Mouse (Mus musculus): ENCODE results near the gene Gm17555. TPM values are rescaled to one million over a fixed set of nuclear protein-coding genes. Genes with fewer than 3 reads are reported as not detected.
"Not testable (repeated sequence)": the region's sequence is repeated elsewhere in the genome, so short reads cannot be mapped to it uniquely, and the experiment has no call there.

Gene Gm17555
- polyA plus RNA-seq (2015; fragmentation: Nextera tagmentation; extraction: Ambion mirVana), result not detected in 2 replicates

DNA sequence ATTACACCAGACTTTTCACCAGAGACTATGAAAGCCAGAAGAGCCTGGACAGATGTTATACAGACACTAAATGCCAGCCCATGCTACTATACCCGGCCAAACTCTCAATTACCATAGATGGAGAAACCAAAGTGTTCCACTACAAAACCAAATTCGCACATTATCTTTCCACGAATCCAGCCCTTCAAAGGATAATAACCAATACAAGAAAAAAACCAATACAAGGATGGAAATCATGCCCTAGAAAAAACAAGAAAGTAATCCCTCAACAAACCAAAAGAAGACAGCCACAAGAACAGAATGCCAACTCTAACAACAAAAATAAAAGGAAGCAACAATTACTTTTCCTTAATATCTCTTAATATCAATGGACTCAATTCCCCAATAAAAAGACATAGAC, at the start of gene Gm17555:
Gene Gm17555, plus strand, starts transcription at position 301 of the 400 bp plus-strand sequence.
- not testable (repeated sequence) for H3K36me3 ChIP-seq; H3K27me3 ChIP-seq; H3K27ac ChIP-seq; H3K4me3 ChIP-seq; H3K4me1 ChIP-seq; ATAC-seq (ENCODE audit: insufficient number of reproducible peaks, insufficient read depth, low FRiP score, low TSS enrichment, low read depth); H3K4me2 ChIP-seq; H3K9me3 ChIP-seq; H3K9ac ChIP-seq
- 95% methylated on average over 3 of the region's 3 CpGs for WGBS

DNA sequence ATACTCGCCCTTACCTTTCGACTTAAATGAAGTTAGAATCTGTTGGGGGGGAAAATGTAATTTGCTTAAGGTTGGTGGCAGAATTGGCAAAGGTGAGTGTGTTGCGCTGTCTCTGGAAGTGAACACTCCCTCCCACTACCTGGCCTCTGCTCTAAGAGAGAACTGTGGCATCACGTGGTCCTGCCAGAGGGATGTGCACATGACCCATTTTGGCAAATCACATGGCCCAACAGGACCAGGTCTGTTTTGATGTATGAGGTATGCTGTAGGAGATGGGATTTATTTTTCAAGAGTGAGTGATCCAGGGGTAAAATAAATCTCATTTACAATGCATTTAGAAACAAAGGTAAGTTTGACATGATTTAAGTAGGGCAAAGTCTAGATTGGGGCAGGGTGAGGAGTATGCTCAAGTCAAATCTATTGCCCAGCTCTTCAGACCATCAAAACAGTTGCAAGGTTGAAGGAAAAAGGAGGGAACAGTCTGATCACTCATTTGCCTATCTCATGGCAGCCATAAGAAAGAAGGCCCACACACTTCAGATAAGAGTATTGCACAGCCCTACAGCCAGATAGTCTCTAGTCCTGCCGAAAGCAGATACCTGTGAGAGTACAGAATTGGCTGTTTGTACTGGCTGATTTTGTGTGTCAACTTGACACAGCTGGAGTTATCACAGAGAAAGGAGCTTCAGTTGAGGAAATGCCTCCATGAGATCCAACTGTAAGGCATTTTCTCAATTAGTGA, 49.5 kb upstream of the Gm17555 start:
- no peak overlapping the region for H3K9ac ChIP-seq
- no peak overlapping the region for H3K27ac ChIP-seq
- no peak overlapping the region for H3K4me3 ChIP-seq
- no peaks in the 10 kb centered on the region for H3K27me3 ChIP-seq
- H3K4me2 ChIP-seq, result no peak overlapping the region
- peaks cover 33% of the 10 kb centered on the region for H3K36me3 ChIP-seq
- H3K9me3 ChIP-seq, result 0 out of 2 replicates have a peak, but pooled peaks cover 2% of the 10 kb centered on the region
- no peaks in the 10 kb centered on the region for H3K4me1 ChIP-seq
- WGBS, result 89% methylated on average over 5 of the region's 5 CpGs
- no peak for ATAC-seq (ENCODE audit: insufficient number of reproducible peaks, insufficient read depth, low FRiP score, low TSS enrichment, low read depth)

DNA sequence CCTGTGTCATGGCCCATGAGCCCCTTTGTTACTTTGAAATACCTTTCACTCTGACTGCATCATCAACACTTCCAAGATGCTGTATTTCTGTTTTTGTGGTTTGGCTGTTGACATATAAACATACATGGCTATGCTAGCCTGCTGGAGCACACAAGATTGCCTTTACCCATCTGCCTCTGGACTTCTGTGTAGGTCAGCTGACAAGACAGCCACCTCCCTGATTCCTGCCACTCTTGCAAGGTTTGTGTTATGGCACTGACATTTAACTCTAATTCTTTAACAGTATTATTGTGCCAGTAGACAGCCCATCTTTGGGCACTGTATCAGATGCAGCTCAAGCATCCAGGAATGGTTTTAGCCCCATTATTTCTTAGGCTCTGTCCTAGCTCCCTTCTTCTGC, 48.6 kb upstream of the Gm17555 start:
- Histone ChIP-seq H3K4me3 (no peak overlapping the region), H3K27ac (no peak overlapping the region), H3K4me1 (no peaks in the 10 kb centered on the region), H3K4me2 (no peak overlapping the region), H3K9me3 (no peaks in the 10 kb centered on the region), H3K9ac (no peak overlapping the region), H3K27me3 (no peaks in the 10 kb centered on the region), H3K36me3 (peaks cover 25% of the 10 kb centered on the region)
- no peak for ATAC-seq (ENCODE audit: insufficient number of reproducible peaks, insufficient read depth, low FRiP score, low TSS enrichment, low read depth)

DNA sequence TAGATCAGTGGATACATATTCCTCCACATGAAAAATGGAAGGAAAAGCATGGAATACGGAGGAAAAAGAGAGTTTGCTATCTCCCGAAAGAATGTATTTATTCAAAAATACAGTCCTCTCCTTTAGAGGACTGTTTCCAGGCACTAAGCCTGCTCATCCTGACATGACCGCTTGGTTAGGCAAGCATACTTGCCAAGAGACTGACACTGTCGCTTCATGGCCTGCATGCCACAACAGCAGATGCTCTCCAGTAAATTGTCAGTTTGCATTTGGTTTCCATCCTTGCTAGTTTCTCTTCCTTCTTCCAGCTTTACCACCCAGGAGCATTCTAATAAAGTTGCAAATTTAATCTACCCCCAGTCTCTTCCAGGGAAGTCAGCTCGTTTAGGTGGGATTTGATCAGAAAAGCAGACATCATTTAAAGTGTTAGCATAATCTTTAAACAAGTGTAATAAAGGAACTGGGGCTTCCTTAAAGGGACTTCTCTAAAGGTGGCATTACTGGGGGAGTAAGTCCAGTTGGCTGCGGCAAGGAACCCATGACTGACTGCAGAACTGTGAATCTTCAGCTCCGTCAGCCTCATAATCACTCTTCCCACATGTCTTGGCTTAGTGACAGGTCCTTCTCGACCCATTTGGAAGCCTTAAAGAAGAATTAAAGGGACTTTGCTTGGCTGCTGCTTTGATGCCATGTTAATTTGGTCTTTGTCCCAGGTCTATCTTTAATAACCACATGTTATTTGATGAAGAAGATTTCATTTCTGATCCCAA, 47.9 kb upstream of the Gm17555 start:
- Histone ChIP-seq H3K27me3 (no peaks in the 10 kb centered on the region), H3K9me3 (no peaks in the 10 kb centered on the region), H3K27ac (no peak overlapping the region), H3K4me3 (no peak overlapping the region), H3K9ac (no peak overlapping the region), H3K4me1 (no peaks in the 10 kb centered on the region), H3K4me2 (no peak overlapping the region), H3K36me3 (peaks cover 19% of the 10 kb centered on the region; the same call in 1 of the 2 replicates)
- 88% methylated on average over 8 of the region's 8 CpGs for WGBS
- ATAC-seq (ENCODE audit: insufficient number of reproducible peaks, insufficient read depth, low FRiP score, low TSS enrichment, low read depth), result no peak

DNA sequence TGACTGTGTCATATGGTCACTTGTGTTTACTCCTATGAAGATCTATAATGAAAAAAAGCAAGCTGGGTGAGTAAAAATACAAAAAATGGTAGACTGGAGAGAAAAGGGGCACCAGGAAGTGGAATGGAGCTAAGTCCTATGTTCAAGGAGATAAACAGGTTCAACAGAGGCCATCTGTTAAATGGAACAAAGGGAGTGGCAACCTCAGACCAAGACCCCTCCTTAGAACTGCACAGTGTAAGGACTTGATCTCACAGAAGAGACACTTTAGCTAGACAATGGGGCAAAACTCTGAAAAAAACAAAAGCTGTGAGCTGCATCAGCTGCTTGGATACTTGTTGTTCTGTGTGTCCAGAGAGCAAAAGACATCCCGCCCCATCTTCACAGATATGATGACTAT, 43.5 kb upstream of the Gm17555 start:
- no peak for ATAC-seq (ENCODE audit: insufficient number of reproducible peaks, insufficient read depth, low FRiP score, low TSS enrichment, low read depth)
- 88% methylated on average over 1 of the region's 1 CpGs for WGBS
- H3K36me3 ChIP-seq, result peaks cover under 1% of the 10 kb centered on the region; the same call in 1 of the 2 replicates
- H3K9ac ChIP-seq, result no peak overlapping the region
- H3K27ac ChIP-seq, result no peak overlapping the region
- no peaks in the 10 kb centered on the region for H3K27me3 ChIP-seq
- H3K4me2 ChIP-seq, result no peak overlapping the region
- no peaks in the 10 kb centered on the region for H3K4me1 ChIP-seq
- H3K4me3 ChIP-seq, result no peak overlapping the region
- H3K9me3 ChIP-seq, result no peaks in the 10 kb centered on the region

DNA sequence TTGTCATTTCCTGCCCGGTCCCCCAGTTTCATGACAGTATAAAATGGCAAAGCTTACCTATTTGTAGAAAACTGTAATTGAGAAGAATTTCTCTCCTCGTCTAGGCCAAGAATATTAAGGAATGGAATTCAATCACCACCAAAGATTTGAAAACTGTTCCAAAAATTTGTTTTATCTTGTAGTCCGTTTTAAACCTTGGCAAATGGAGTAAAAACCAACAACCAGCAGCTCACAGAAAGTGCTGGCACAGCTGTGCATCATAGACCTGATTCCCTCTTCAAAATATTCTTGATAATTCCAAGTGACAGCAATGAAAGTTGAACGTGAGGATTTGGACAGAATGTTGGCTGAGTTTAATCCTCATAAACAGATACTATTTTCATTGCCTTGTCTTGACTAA, 23.6 kb upstream of the Gm17555 start:
- no peak overlapping the region for H3K27ac ChIP-seq
- peaks cover 7% of the 10 kb centered on the region; the same call in 1 of the 2 replicates for H3K4me1 ChIP-seq
- no peaks in the 10 kb centered on the region for H3K9me3 ChIP-seq
- H3K36me3 ChIP-seq, result no peaks in the 10 kb centered on the region
- H3K9ac ChIP-seq, result no peak overlapping the region
- H3K4me3 ChIP-seq, result no peak overlapping the region
- 62% methylated on average over 4 of the region's 4 CpGs for WGBS
- no peak for ATAC-seq (ENCODE audit: insufficient number of reproducible peaks, insufficient read depth, low FRiP score, low TSS enrichment, low read depth)
- H3K4me2 ChIP-seq, result no peak overlapping the region
- no peaks in the 10 kb centered on the region for H3K27me3 ChIP-seq

DNA sequence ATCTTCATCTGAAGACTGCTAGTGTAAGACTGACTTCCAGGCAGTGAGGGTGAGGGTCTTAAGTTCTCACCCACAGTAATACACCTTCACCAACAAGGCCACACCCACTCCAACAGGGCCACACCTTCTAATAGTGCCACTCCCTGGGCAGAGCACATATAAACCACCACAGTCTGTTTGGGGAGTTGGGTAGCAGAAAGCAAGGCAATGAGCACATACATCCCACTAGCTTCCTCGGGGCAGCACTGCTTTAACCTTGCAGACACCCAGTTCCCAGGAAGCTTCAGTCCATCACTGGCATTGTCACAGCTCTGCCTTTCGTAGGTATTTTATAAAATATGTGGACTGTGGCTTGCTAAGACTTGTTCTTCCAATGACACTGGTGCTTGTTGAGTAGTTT, 22.8 kb upstream of the Gm17555 start:
- Histone ChIP-seq H3K4me3 (no peak overlapping the region), H3K4me1 (peaks cover 12% of the 10 kb centered on the region; the same call in 1 of the 2 replicates), H3K36me3 (no peaks in the 10 kb centered on the region), H3K9me3 (no peaks in the 10 kb centered on the region), H3K27me3 (no peaks in the 10 kb centered on the region), H3K9ac (no peak overlapping the region), H3K4me2 (no peak overlapping the region), H3K27ac (no peak overlapping the region)
- no peak for ATAC-seq (ENCODE audit: insufficient number of reproducible peaks, insufficient read depth, low FRiP score, low TSS enrichment, low read depth)
- WGBS, result 79% methylated on average over 2 of the region's 2 CpGs

DNA sequence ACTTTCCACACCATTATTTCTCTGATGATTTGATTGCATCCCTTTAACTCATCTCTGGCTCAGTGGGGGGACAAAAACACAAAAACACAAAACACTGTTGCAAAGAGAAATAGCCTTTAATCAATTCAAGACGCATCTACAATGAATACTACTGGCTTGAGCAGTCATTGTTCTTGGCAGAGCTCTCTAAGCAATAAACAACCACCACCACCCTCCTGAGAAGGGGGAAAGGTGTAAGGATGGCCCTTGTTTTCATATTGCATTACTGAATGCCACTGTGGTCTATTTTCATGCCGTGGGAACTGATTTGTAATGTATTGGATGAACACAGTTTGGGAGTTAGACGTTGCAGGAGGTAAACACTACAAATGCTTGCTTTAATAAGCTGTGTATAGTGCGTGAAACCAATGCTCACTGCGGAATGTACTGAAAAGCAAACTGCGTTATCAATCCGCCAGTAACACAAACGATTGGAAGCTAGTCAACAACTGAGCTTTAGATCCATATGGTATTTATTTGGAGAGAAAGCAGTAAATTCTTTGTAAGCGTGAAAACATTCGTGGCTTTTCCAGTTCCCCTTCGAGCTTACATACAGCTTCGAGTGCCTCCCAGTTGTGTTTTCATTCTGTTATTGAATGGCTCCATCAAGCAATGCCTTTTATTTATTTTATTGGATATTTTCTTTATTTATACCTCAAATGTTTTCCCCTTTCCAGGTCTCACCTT, 19.1 kb upstream of the Gm17555 start:
- peak overlapping the region; percentile 68 for H3K27ac ChIP-seq
- ATAC-seq (ENCODE audit: insufficient number of reproducible peaks, insufficient read depth, low FRiP score, low TSS enrichment, low read depth), result no peak

DNA sequence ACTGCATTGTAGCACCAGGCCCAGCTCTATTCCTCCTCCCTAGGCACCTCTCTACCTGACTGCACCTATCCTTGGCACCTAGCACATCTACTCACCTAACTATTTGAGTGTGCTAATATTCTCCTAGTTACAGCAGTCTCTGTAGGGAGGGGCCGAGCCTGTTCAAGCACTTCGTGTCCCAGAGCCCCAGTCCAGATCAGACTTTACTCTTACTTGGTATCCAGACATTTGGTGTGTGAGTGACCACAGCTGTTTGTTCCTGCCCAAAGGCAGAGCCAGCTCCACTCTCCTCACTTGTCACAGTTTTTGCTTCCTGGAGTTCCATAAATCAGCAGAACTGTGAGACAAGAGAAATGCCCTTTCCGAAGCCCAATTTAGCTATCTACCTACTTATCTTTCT, 15.9 kb upstream of the Gm17555 start:
- no peak overlapping the region for H3K27ac ChIP-seq
- no peaks in the 10 kb centered on the region for H3K36me3 ChIP-seq
- H3K27me3 ChIP-seq, result no peaks in the 10 kb centered on the region
- no peak overlapping the region for H3K9ac ChIP-seq
- WGBS, result 88% methylated on average over 3 of the region's 3 CpGs
- no peak overlapping the region for H3K4me3 ChIP-seq
- H3K9me3 ChIP-seq, result 0 out of 2 replicates have a peak, but pooled peaks cover 4% of the 10 kb centered on the region
- no peak for ATAC-seq (ENCODE audit: insufficient number of reproducible peaks, insufficient read depth, low FRiP score, low TSS enrichment, low read depth)
- H3K4me2 ChIP-seq, result no peak overlapping the region
- peaks cover 12% of the 10 kb centered on the region; the same call in 1 of the 2 replicates for H3K4me1 ChIP-seq

More for the DNA sequence above, 19.1 kb upstream of the Gm17555 start:
- Histone ChIP-seq H3K4me2 (peak overlapping the region; percentile 31), H3K4me1 (peaks cover 12% of the 10 kb centered on the region; the same call in 1 of the 2 replicates), H3K4me3 (no peak overlapping the region), H3K9me3 (0 out of 2 replicates have a peak, but pooled peaks cover 4% of the 10 kb centered on the region), H3K36me3 (no peaks in the 10 kb centered on the region), H3K9ac (no peak overlapping the region), H3K27me3 (no peaks in the 10 kb centered on the region)
- WGBS, result 29% methylated on average over 12 of the region's 12 CpGs

DNA sequence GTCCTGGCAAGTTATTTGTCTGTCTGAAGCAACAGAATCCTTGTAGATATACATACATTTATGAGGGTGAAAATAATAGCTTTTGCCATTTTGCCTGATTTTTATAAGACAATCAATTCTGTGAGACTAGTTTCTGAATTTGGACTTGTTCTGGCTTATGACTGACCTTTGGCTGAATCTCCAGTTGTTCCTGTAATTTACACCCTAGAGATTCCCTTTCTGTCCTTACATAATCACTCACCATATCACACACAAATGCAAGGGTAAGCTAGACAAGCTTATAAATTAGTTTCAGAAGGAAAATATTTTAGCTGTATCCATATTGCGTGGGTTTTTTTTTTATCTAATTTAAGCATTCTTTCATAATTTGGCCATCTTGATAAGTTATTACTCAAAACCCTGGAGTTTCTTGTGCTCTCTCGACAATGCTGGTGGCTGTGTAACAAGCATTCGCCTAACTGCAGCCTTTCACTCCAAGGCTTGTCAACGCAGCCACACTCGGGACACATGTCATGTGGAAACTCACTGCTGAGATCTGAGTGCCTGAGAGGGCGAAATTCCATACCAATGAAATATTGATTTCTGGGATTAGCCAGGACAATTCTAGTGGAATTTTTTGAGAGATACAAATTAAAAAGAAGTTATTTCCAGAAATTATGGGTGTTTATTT, 3.8 kb upstream of the Gm17555 start:
- H3K4me2 ChIP-seq, result no peak overlapping the region
- no peaks in the 10 kb centered on the region for H3K36me3 ChIP-seq
- ATAC-seq (ENCODE audit: insufficient number of reproducible peaks, insufficient read depth, low FRiP score, low TSS enrichment, low read depth), result no peak
- H3K27ac ChIP-seq, result no peak overlapping the region
- 63% methylated on average over 6 of the region's 6 CpGs for WGBS
- no peak overlapping the region for H3K4me3 ChIP-seq
- no peaks in the 10 kb centered on the region for H3K4me1 ChIP-seq
- H3K9ac ChIP-seq, result no peak overlapping the region
- H3K27me3 ChIP-seq, result no peaks in the 10 kb centered on the region
- no peaks in the 10 kb centered on the region for H3K9me3 ChIP-seq

DNA sequence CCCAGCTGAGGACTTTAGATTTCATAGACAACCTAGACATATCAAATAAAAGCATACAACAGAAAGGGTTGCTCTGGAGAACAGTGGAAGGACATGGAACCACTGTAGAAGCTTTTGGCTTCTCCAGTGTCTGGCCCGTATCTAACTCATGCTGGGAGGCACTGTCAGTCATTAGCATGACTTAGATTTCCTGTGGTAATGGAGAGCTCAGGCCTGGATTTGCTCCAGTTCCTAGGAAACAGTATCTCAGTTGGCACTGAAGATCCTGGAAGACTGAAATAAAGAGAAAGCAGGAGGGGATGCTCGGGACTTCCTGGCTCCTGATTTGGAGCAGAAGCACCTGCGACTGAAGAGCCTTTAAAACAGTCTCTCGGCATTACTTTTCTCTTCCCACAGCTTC, 12.7 kb downstream of the Gm17555 start:
- Histone ChIP-seq H3K27me3 (no peaks in the 10 kb centered on the region), H3K9ac (no peak overlapping the region), H3K27ac (no peak overlapping the region), H3K4me3 (no peak overlapping the region), H3K36me3 (no peaks in the 10 kb centered on the region), H3K4me1 (no peaks in the 10 kb centered on the region), H3K4me2 (no peak overlapping the region), H3K9me3 (no peaks in the 10 kb centered on the region)
- WGBS, result 60% methylated on average over 4 of the region's 4 CpGs
- ATAC-seq (ENCODE audit: insufficient number of reproducible peaks, insufficient read depth, low FRiP score, low TSS enrichment, low read depth), result no peak

All from embryonic facial prominence, embryonic 13.5 days (tissue).